Mouse (Mus musculus): ENCODE results near the gene Kif11. TPM values are rescaled to one million over a fixed set of nuclear protein-coding genes. Genes with fewer than 3 reads are reported as not detected.

Gene Kif11
- polyA plus RNA-seq (2015; fragmentation: Nextera tagmentation; extraction: Ambion mirVana), result 30.2 and 37.9 TPM in 2 replicates

DNA sequence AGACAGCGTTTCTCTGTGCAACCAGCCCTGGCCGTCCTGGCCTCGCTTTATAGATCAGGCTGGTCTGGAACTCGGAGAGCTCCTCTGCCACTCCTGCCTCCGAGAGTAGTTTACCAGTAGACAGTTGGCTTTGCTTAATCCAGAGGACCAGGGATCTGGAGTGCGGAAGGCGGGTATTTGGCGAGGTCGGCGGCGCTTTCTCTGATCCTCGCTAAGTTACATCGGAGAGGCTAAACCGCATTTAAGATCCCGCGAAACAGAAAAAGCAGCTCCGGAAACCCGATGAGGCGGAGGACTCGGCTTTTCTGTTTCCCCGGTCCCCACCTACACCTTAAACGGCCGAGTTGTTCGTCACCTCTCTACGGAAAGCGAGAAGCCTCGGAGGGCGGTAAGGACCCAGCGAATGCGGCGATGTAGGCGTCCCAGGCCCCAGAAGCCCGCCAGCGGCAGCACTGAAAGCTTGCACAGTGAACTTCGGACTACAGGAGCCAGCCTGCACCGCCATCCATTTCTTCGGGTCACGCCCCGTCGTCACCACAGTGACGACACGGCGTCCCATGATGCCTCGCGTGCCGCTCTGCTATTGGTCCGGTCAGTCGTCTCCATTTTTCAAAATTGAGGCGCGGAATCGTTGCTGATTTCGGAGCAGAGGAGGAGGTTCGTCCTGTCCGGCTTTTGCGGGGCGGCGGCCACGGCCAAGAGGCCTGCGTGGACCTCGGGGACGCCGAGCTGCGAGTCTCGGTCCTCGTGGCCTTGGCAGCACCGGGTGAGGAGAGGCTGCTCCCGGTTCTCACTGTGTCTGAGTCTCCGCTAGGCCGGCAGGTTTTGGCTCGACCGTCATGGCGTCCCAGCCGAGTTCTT, at the start of gene Kif11:
Gene Kif11, plus strand, starts transcription at position 649 of the 861 bp plus-strand sequence.
- H3K36me3 ChIP-seq (ENCODE audit: control insufficient read depth, insufficient read depth), result no peaks in the 10 kb centered on the region
- H3K4me1 ChIP-seq (replicated peaks; ENCODE audit: control insufficient read depth, insufficient read depth, low read length), result peaks cover 16% of the 10 kb centered on the region
- peak within 1 kb of the TSS; percentile 83 for H3K9ac ChIP-seq (replicated peaks; ENCODE audit: low read depth, low read length)
- no peaks in the 10 kb centered on the region for H3K27me3 ChIP-seq (replicated peaks; ENCODE audit: control insufficient read depth, insufficient read depth, low read length)
- H3K4me2 ChIP-seq (ENCODE audit: low read length), result peak within 1 kb of the TSS; percentile 78
- H3K4me3 ChIP-seq (replicated peaks; ENCODE audit: low read length), result peak within 1 kb of the TSS; percentile 53
- H3K27ac ChIP-seq (ENCODE audit: low read length), result peak within 1 kb of the TSS; percentile 96
- H3K9me3 ChIP-seq (ENCODE audit: control insufficient read depth, low read length), result no peaks in the 10 kb centered on the region
- peak; percentile 100 for ATAC-seq
- under 1% methylated on average over 73 of the region's 73 CpGs for WGBS

- 85% methylated on average over 5 of the region's 5 CpGs for WGBS
- H3K4me2 ChIP-seq (ENCODE audit: low read length), result no peak overlapping the region
- H3K9me3 ChIP-seq (ENCODE audit: control insufficient read depth, low read length), result no peaks in the 10 kb centered on the region
- no peaks in the 10 kb centered on the region for H3K27me3 ChIP-seq (replicated peaks; ENCODE audit: control insufficient read depth, insufficient read depth, low read length)
- no peak overlapping the region for H3K27ac ChIP-seq (ENCODE audit: low read length)
- no peaks in the 10 kb centered on the region for H3K4me1 ChIP-seq (replicated peaks; ENCODE audit: control insufficient read depth, insufficient read depth, low read length)
- H3K36me3 ChIP-seq (ENCODE audit: control insufficient read depth, insufficient read depth), result peaks cover 5% of the 10 kb centered on the region; the same call in 1 of the 2 replicates
- H3K9ac ChIP-seq (replicated peaks; ENCODE audit: low read depth, low read length), result no peak overlapping the region
- H3K4me3 ChIP-seq (replicated peaks; ENCODE audit: low read length), result no peak overlapping the region
- no peak for ATAC-seq
Measured at GRCm38 (mm10) chr19:37327216-37327615, 49.0 kb upstream of the Kif11 start.

- no peak for ATAC-seq
- no peaks in the 10 kb centered on the region for H3K4me1 ChIP-seq (replicated peaks; ENCODE audit: control insufficient read depth, insufficient read depth, low read length)
- WGBS, result 97% methylated on average over 4 of the region's 4 CpGs
- no peak overlapping the region for H3K27ac ChIP-seq (ENCODE audit: low read length)
- no peaks in the 10 kb centered on the region for H3K27me3 ChIP-seq (replicated peaks; ENCODE audit: control insufficient read depth, insufficient read depth, low read length)
- no peak overlapping the region for H3K4me2 ChIP-seq (ENCODE audit: low read length)
- no peaks in the 10 kb centered on the region for H3K36me3 ChIP-seq (ENCODE audit: control insufficient read depth, insufficient read depth)
- no peak overlapping the region for H3K4me3 ChIP-seq (replicated peaks; ENCODE audit: low read length)
- no peak overlapping the region for H3K9ac ChIP-seq (replicated peaks; ENCODE audit: low read depth, low read length)
- H3K9me3 ChIP-seq (ENCODE audit: control insufficient read depth, low read length), result no peaks in the 10 kb centered on the region
Measured at GRCm38 (mm10) chr19:37332726-37333125, 43.5 kb upstream of the Kif11 start.

- no peak overlapping the region for H3K27ac ChIP-seq (ENCODE audit: low read length)
- no peaks in the 10 kb centered on the region for H3K4me1 ChIP-seq (replicated peaks; ENCODE audit: control insufficient read depth, insufficient read depth, low read length)
- 97% methylated on average over 5 of the region's 5 CpGs for WGBS
- H3K4me3 ChIP-seq (replicated peaks; ENCODE audit: low read length), result no peak overlapping the region
- H3K27me3 ChIP-seq (replicated peaks; ENCODE audit: control insufficient read depth, insufficient read depth, low read length), result no peaks in the 10 kb centered on the region
- ATAC-seq, result no peak
- no peak overlapping the region for H3K4me2 ChIP-seq (ENCODE audit: low read length)
- no peaks in the 10 kb centered on the region for H3K9me3 ChIP-seq (ENCODE audit: control insufficient read depth, low read length)
- H3K36me3 ChIP-seq (ENCODE audit: control insufficient read depth, insufficient read depth), result no peaks in the 10 kb centered on the region
- no peak overlapping the region for H3K9ac ChIP-seq (replicated peaks; ENCODE audit: low read depth, low read length)
Measured at GRCm38 (mm10) chr19:37333357-37333756, 42.8 kb upstream of the Kif11 start.

DNA sequence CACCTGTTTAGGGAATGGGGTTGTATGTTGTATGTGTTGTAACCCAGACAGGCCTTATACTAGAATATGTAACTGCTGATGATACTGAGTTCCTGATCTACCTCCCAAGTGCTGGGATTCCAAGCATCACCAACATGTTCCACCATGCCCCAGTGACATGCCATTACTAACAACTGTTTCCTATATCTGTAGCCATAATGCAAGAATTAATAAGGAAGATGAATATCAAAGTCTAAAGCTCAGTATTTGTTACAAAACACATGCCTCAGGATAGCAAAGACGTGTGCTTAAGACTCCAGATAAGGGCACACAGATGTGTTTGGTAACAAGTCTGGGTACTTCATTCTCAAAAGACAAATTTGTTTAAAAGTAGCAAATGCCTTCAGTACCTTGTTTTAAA, 40.8 kb upstream of the Kif11 start:
- H3K4me3 ChIP-seq (replicated peaks; ENCODE audit: low read length), result no peak overlapping the region
- H3K4me2 ChIP-seq (ENCODE audit: low read length), result no peak overlapping the region
- WGBS, result 91% methylated on average over 1 of the region's 1 CpGs
- no peak overlapping the region for H3K27ac ChIP-seq (ENCODE audit: low read length)
- no peaks in the 10 kb centered on the region for H3K36me3 ChIP-seq (ENCODE audit: control insufficient read depth, insufficient read depth)
- H3K4me1 ChIP-seq (replicated peaks; ENCODE audit: control insufficient read depth, insufficient read depth, low read length), result no peaks in the 10 kb centered on the region
- H3K9ac ChIP-seq (replicated peaks; ENCODE audit: low read depth, low read length), result no peak overlapping the region
- no peak for ATAC-seq
- no peaks in the 10 kb centered on the region for H3K27me3 ChIP-seq (replicated peaks; ENCODE audit: control insufficient read depth, insufficient read depth, low read length)
- H3K9me3 ChIP-seq (ENCODE audit: control insufficient read depth, low read length), result no peaks in the 10 kb centered on the region

DNA sequence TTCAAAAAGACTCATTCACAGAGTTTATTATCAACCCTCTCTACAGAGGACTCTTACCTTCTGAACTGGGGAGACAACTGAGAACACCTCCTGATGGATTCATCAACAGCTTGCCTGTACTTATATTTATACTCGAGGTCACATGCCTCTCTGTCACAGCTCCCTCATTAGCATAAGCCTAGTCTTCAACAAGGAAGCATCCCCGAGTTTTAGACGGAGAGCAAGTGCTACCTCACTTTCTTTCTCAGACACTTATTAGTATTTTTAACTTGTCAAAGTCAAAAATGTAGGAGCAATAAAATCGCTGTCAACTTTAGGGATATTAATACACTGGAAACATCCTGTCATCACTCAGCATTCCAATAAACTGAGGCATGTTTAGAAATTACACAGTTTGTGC, 38.5 kb upstream of the Kif11 start, which contains the start of gene Ide:
Gene Ide, minus strand, starts transcription at position 101 of the 400 bp plus-strand sequence.
- 73% methylated on average over 4 of the region's 4 CpGs for WGBS
- Histone ChIP-seq H3K4me1 (replicated peaks; ENCODE audit: control insufficient read depth, insufficient read depth, low read length) (no peaks in the 10 kb centered on the region), H3K4me2 (ENCODE audit: low read length) (no peak within 1 kb of the TSS), H3K9ac (replicated peaks; ENCODE audit: low read depth, low read length) (no peak within 1 kb of the TSS), H3K27me3 (replicated peaks; ENCODE audit: control insufficient read depth, insufficient read depth, low read length) (no peaks in the 10 kb centered on the region), H3K9me3 (ENCODE audit: control insufficient read depth, low read length) (no peaks in the 10 kb centered on the region), H3K4me3 (replicated peaks; ENCODE audit: low read length) (no peak within 1 kb of the TSS), H3K27ac (ENCODE audit: low read length) (no peak within 1 kb of the TSS), H3K36me3 (ENCODE audit: control insufficient read depth, insufficient read depth) (no peaks in the 10 kb centered on the region)
- ATAC-seq, result no peak

DNA sequence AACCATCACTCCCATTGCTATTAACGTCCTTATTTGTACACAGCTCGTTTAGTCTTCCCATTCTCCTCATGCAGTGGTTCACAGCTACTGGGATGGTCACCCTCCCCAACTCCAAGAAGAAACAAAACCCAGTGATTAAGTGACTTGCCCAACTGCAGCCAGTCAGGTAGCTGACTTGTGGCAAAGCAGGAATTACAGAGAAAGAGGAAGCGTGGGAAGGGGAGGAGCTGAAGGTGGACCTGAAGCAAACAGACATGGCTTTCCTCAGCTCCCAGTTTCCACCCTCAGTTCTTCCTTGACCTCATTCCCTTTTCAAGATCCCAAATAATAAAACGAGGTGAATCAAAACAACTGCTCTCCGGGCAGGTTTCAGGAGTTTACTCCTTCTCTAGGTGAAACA, 35.7 kb upstream of the Kif11 start:
- no peak overlapping the region for H3K4me3 ChIP-seq (replicated peaks; ENCODE audit: low read length)
- no peak overlapping the region for H3K4me2 ChIP-seq (ENCODE audit: low read length)
- no peak for ATAC-seq
- H3K4me1 ChIP-seq (replicated peaks; ENCODE audit: control insufficient read depth, insufficient read depth, low read length), result no peaks in the 10 kb centered on the region
- H3K9me3 ChIP-seq (ENCODE audit: control insufficient read depth, low read length), result no peaks in the 10 kb centered on the region
- no peaks in the 10 kb centered on the region for H3K27me3 ChIP-seq (replicated peaks; ENCODE audit: control insufficient read depth, insufficient read depth, low read length)
- no peak overlapping the region for H3K27ac ChIP-seq (ENCODE audit: low read length)
- 62% methylated on average over 5 of the region's 5 CpGs for WGBS
- no peaks in the 10 kb centered on the region for H3K36me3 ChIP-seq (ENCODE audit: control insufficient read depth, insufficient read depth)
- H3K9ac ChIP-seq (replicated peaks; ENCODE audit: low read depth, low read length), result no peak overlapping the region

DNA sequence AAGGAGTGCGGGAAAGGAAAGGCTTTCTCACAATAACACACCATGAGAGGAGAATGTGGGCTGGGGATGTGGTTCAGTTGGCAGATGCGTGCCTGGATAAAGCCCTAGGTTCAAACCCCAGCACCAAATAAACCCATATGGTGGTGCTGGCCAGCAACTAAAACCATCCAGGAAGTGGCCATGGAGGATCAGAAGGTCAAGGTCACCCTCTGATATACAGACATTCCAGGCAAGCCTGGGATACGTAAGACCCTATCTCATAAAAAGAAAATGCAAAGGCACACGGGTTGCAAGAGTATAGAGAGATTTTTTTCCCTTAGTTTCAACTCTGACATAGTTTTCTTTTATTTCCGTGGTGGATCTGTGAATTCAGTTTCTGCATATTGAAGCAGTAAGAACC, 35.3 kb upstream of the Kif11 start:
- Histone ChIP-seq H3K4me1 (replicated peaks; ENCODE audit: control insufficient read depth, insufficient read depth, low read length) (no peaks in the 10 kb centered on the region), H3K9ac (replicated peaks; ENCODE audit: low read depth, low read length) (no peak overlapping the region), H3K36me3 (ENCODE audit: control insufficient read depth, insufficient read depth) (no peaks in the 10 kb centered on the region), H3K4me2 (ENCODE audit: low read length) (no peak overlapping the region), H3K4me3 (replicated peaks; ENCODE audit: low read length) (no peak overlapping the region), H3K9me3 (ENCODE audit: control insufficient read depth, low read length) (no peaks in the 10 kb centered on the region), H3K27me3 (replicated peaks; ENCODE audit: control insufficient read depth, insufficient read depth, low read length) (no peaks in the 10 kb centered on the region), H3K27ac (ENCODE audit: low read length) (no peak overlapping the region)
- WGBS, result 89% methylated on average over 5 of the region's 5 CpGs
- ATAC-seq, result no peak

DNA sequence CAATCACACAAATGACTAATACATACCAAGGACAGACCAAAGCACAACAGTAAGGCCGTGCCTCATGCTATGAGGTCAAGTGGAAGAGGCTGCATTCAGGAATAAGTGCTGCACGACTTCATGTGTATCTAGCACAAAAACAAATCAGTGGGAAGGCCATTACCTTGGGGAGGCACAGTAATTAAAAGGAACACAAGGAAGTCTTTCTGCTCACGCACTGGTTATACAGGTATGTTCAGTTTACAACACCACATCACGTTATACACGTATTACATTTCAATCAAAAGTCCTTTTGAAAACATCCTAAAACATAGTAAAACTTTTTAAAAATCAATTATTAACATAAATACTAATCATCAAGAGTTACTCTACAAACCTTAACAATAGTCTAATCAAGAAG, 32.3 kb upstream of the Kif11 start:
- no peak for ATAC-seq
- Histone ChIP-seq H3K9me3 (ENCODE audit: control insufficient read depth, low read length) (no peaks in the 10 kb centered on the region), H3K9ac (replicated peaks; ENCODE audit: low read depth, low read length) (no peak overlapping the region), H3K27ac (ENCODE audit: low read length) (no peak overlapping the region), H3K36me3 (ENCODE audit: control insufficient read depth, insufficient read depth) (no peaks in the 10 kb centered on the region), H3K4me1 (replicated peaks; ENCODE audit: control insufficient read depth, insufficient read depth, low read length) (no peaks in the 10 kb centered on the region), H3K4me3 (replicated peaks; ENCODE audit: low read length) (no peak overlapping the region), H3K4me2 (ENCODE audit: low read length) (no peak overlapping the region), H3K27me3 (replicated peaks; ENCODE audit: control insufficient read depth, insufficient read depth, low read length) (no peaks in the 10 kb centered on the region)
- WGBS, result 86% methylated on average over 5 of the region's 5 CpGs
